Mouse (Mus musculus) testis, adult 2 months (tissue): ENCODE measurements at regions not wholly inside any gene's neighbourhood (a gene's known extent, or its start where the extent isn't known, plus 50 kb on each side); places are given as distances from the start of the nearest gene placed in this dataset.

ENCODE experiments used
- CTCF ChIP-seq: fragments of 200-500 bp; IDR thresholded peaks from 2 replicates; pipeline ENCODE4 v1.5.1; 2012; ENCODE audit warnings: low read depth, mild to moderate bottlenecking, inconsistent platforms, low read length, moderate library complexity; ENCODE audit not compliant: control insufficient read depth, insufficient read depth, insufficient replicate concordance
- POLR2A ChIP-seq: fragments of 200-500 bp; IDR thresholded peaks from 2 replicates; pipeline ENCODE4 v1.6.1; 2012; ENCODE audit warnings: low read depth, mild to moderate bottlenecking, inconsistent platforms, low read length, moderate library complexity; ENCODE audit not compliant: control insufficient read depth

GRCm38 (mm10) chr14:58597810-58598209, 527.5 kb downstream of the Fgf9 start:
- TF ChIP-seq CTCF (no peak), POLR2A (no peak)
